17 mouse cellular contexts compared by ENCODE assay signal in the genomic region with DNA sequence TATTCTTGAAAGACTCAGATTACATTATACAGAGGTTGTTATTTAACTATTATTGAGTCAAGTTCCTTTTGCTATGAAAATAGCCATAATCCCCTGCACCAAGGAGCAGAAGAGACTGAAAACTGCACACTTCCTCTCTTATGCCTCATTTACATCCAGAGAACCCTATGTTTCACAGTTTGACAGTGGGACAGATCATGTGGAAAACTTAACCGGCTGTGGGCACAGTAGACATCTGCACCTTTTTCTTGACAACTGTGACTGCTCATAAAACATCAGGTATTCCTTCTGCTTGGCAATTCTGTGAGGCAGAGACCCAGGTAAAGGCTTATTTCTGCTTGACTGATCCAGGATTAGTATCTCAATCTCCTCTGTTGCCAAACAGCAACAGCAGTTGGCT.
"Had no signal": no experiment of that assay in that cellular context is flagged by ENCODE, and none has a peak within 500 bp of the region (broad histone marks: within the 10 kb centered on the region; RNA-seq: fewer than 3 reads in every experiment).

No protein-coding gene starts in this region.

- H3K4me1 ChIP-seq: limb, embryonic 10.5 days; limb, embryonic 13.5 days; liver, embryonic 12.5 days; liver, embryonic 15.5 days; lung, embryonic 15.5 days; megakaryocyte, embryonic 14.5 days; midbrain, embryonic 10.5 days had no signal

- DNase-seq: kidney, postnatal 14 days; kidney, postnatal 4 days; liver; lung, adult 18-20 months; lung, postnatal 10 days; lung, postnatal 36 days; thymus, adult 2 months; thymus, postnatal 14 days; thymus, postnatal 4 days had no signal

- H3K36me3 ChIP-seq: limb, embryonic 10.5 days; limb, embryonic 13.5 days; liver, embryonic 12.5 days; liver, embryonic 15.5 days; lung, embryonic 15.5 days; midbrain, embryonic 10.5 days had no signal

- H3K27ac ChIP-seq: limb, embryonic 10.5 days; limb, embryonic 13.5 days; liver, embryonic 12.5 days; liver, embryonic 15.5 days; lung, embryonic 15.5 days; midbrain, embryonic 10.5 days had no signal

- H3K27me3 ChIP-seq: limb, embryonic 13.5 days; liver, embryonic 12.5 days; liver, embryonic 15.5 days; lung, embryonic 15.5 days; megakaryocyte, embryonic 14.5 days had no signal

- H3K4me3 ChIP-seq: limb, embryonic 10.5 days; limb, embryonic 13.5 days; liver, embryonic 12.5 days; liver, embryonic 15.5 days; lung, embryonic 15.5 days; megakaryocyte, embryonic 14.5 days; midbrain, embryonic 10.5 days had no signal

- H3K4me2 ChIP-seq: limb, embryonic 13.5 days; liver, embryonic 12.5 days; liver, embryonic 15.5 days; lung, embryonic 15.5 days had no signal

- ATAC-seq: liver, embryonic 12.5 days; midbrain, embryonic 16.5 days had no signal

- H3K9ac ChIP-seq: limb, embryonic 13.5 days; liver, embryonic 12.5 days; liver, embryonic 15.5 days; lung, embryonic 15.5 days had no signal

- H3K9me3 ChIP-seq: limb, embryonic 10.5 days; limb, embryonic 13.5 days; liver, embryonic 12.5 days; liver, embryonic 15.5 days; lung, embryonic 15.5 days; midbrain, embryonic 10.5 days had no signal
